Mouse (Mus musculus) thymus, postnatal 25 days (tissue): ENCODE measurements around the gene Cdc37l1.

Source experiments
- DNase-seq: peaks from one replicate; pipeline ENCODE4 v3.0.0; 2022

The Cdc37l1 gene

DNA sequence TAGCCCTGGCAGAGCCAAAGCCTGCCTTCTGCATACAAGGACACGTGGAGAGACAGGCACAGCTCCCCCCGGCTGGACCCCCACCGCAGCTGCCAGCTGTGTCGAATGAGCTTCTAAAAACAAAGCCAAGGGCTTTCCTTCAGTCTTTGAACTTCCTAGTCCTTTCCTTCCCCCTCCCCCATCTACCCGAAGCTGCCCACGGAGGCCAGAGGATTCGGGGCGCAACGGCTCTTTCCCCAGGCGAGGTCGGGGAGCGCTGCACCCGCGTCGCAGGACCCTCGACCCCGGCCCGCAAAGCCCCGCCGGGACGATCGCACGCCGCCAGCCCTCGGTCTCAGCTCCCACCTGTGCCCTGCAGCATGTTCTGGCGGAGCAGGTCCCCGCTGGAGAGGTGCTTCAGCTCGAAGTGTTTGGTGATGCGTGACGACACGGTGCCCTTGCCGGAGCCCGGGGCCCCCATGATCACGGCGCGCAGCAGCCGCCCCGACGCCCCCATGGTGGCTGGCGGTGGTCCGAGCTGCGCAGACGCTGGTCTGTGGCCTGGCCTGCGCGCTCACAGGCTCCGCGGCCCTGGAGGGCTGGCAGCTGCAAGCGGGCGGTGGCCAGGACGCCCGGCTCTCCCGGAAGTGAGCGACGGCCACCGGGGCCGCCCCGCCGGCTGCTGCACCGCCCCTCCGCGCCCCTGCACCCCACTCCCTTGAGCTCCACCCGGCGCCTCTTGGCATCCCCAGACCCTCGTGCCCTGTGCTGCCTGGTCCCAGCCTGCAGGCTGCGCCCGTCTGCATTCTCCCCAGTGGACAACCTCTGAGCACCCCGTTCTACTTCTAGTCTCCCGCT lies 57.4 kb downstream of the Cdc37l1 start, which contains the start of gene Ak3:
Ak3 (minus strand) TSS at position 628 of the 837 bp plus-strand sequence.
- DNase-seq, result peak; percentile 85

DNA sequence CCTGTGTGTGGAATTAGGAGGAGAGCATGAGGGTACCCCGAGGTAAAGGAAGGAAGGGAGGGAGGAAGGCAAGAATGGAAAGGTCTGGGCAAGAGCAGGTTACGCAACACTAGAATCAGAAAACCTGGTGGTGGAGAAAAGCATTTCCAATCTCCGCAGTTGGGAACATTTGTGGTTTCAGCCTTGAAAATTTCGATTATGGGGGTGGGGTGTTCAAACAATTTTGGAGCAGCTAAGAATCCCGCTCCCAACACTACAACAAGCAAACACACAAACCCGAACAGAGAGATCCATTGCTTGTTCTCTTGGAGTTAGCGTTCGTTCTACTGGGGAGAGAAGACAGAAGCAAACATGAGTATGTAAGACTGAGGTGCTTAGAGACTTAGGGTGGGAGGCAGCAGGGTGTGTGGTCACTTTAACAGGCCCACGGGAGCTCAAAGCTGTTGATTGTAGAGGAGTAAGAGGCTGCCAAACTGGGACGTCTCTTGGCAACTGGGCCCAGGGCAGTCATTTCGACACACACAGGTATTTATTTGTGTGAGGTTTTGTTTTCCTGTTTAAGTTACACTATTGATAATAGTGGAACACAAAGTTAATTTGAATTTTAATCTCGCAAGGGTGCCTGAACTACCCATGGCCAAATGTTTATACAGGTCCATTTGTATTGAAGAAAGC lies 59.4 kb downstream of the Cdc37l1 start:
- no peak for DNase-seq

DNA sequence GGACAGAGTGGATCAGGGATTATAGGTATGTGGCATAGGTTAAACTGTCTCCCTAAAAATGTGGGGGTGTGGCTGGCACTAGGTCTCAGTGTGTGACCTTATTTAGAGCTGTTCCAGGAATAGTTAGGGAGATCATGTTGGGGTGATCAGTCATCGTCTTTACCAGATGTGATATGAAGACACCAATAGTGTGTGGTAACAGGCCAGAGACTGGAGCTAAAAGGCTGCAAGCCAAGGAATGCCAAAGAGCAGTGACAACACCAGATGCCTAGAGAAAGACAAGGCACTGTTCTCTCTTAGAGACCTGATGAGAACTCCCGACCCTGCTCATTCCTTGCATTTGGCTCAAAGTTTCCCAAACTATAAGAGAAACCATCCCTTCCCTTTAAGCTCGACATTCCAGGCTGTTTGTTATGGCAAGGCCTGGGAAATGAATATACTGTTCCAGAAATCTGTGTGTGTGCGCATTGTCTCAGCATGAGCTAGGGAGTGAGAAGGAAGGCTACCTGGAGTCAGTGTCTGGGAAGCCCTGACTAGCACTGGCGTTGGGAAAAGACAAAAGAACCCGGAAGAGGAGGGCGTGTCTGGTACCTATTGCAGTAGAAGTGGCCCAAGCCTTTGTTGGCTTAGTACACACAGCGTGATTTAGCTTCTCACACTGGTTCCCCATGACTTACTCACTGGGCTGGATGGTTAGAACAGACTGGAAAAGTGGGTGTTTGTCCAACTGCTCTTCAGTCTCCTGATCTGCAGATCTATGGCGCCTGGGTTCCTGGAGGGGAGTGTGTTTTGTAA lies 60.2 kb downstream of the Cdc37l1 start:
- DNase-seq, result no peak

DNA sequence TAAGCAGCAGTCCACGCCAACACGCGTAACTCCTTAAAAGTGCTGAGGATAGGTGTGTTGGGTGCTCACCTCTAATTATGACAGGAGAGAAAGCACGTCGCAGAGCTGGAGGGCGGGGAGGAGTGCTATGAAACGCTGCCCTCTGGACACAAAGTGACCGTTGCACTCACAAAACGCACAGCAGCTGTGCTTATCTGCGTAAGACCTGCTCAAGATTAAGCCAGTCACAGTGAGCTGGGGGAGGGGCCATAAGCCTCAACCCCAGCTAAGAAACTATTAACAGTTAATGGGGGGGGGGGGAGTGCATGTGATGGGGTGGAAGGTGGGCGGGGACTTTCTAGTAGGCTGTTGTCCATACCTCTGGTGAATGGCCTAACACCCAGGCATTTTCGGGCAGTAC lies 62.6 kb downstream of the Cdc37l1 start:
- DNase-seq, result no peak

DNA sequence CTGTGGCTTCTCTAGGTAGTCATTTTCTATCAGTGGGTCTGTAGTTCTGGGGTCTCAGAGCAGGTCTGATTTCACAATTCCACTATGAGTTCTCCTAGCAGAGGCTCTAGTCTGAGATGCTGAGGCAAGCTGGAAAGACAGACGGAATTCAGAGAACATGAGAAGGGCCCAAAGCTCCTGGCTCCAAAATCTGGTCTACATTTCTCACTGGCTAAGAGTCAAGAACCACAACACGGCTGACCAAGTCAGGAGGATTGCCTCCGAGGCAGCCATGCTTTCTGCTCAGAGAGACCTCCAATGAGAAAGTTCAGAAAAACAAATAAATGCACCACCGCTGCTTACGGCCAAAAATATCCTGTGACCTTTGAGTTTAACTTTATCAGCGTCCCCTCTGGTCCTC lies 64.4 kb downstream of the Cdc37l1 start:
- DNase-seq, result no peak

DNA sequence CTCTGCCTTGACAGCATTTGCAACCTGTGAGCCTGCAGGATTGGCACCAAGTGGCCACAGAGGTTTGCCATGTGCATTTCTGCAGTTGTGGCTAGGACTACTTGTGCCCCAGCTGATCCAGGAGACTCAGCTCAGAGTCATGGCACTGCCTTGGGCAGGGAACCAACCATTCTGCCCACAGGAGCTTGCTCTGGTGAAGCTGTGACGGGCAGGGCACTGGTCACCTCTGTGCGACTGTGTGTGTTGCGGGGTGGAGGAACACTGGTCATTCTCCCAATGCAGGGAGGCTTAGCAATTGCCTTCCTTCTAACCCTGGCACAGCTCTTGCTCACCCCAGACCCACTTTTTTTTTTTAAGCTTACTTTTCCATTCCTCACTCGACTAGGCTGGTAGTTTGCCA lies 65.3 kb downstream of the Cdc37l1 start:
- DNase-seq, result no peak

DNA sequence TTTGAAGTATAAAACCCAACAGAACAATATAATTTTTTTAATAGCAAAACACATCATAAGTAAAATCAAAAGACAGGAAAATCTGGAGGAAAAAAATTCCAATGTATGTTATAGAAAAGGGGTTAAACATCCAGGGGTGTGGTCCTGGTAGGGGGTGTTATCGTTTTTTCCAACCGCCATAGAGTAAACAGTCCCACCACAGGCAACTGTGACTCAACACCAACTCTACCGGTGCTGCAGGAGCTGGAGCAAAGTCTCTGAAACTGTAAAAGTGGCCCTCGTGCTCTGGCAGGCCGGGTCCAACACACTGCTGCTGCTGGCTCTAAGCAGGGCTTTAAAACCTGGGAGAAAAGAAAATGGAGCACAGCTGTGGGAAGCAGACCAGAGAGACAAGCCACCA lies 68.6 kb downstream of the Cdc37l1 start:
- no peak for DNase-seq

DNA sequence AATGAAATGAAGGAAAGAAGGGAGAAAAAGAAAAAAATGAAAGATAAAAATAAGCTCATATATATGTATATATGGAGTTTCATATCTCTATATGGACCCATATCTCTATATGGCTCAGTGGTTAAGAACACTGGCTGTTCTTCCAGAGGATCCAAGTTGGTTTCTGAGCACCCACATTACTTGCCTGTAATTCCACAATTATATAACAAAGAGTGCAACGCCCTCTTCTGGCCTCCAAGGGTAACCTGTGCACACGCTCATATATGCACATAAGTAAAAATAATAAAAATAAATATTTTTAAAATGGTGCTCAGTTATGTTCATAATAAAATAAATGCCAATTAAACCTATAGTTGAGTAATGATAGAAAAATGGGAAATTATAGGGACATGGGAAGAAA lies 69.5 kb downstream of the Cdc37l1 start:
- no peak for DNase-seq

DNA sequence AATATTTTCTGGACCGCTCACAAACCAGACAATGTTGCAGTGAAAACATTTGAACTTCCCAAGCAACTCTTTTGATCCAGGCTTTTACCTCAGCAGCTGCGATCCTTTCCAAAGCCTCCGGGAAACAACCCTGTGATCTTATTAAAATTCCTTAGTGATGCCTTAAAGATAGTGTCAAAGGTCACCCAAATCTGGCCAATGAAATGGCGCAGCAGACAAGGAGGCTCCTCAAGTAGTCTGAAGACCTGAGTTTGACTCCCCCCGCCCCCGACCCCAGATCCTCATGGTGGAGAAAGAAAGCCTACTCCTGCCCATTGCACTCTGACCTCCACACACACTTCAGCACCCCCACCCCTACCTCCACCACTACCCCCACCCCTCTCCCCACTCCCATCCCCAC lies 70.1 kb downstream of the Cdc37l1 start:
- DNase-seq, result no peak

DNA sequence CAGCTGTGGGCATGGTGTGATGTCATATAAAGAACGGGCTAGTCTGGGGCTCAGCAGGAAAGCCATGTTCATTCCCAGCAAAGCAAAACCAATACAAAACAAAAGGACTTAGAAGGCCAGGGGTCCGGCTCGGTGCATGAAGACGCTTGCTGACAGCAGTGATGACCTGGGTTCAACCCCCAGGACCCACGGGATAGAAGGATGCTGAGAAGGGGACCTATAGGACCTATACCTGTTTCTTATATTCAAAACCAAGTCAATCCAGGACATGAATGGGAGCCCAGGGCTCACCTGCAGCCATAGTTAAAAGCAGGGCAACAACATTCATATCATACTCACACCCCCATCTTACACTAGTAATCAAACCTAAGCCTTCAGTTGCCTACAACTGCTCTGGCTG lies 72.9 kb downstream of the Cdc37l1 start:
- DNase-seq, result no peak

DNA sequence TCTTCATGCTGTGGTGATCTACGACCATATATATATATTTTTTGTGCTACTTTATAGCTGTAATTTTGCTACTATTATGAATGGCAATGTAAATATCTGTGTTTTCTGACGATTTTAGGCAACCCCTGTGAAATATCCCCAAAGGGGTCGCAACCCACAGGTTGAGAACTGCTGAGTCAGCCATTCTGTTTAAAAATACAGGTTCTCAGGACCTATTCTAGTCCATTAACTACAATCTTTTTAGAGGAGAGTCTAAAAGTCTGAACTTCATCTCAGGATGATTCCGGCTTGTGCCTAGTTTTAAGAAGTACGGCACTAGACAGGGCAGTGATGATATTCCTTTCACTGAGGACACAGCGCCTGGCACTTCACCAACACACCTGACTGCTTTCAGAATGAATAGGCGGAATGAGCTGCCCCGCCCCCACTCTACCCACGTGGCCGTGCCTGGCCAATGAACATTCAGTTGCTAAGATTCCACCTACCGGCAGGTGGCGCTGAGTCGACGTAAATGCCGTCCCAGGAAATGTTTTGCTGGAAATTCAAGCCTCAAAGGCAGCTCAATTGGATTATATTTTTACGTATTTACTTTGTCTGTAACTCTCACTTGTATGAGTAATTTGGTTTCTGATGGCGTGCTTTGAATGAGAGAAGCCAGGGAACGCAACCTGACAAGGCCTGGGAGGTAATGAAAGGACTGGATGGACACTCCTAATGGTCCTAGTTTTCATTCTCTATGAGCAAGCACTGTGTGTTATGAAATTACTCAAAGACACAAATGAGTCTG lies 73.6 kb downstream of the Cdc37l1 start:
- peak; percentile 95 for DNase-seq

DNA sequence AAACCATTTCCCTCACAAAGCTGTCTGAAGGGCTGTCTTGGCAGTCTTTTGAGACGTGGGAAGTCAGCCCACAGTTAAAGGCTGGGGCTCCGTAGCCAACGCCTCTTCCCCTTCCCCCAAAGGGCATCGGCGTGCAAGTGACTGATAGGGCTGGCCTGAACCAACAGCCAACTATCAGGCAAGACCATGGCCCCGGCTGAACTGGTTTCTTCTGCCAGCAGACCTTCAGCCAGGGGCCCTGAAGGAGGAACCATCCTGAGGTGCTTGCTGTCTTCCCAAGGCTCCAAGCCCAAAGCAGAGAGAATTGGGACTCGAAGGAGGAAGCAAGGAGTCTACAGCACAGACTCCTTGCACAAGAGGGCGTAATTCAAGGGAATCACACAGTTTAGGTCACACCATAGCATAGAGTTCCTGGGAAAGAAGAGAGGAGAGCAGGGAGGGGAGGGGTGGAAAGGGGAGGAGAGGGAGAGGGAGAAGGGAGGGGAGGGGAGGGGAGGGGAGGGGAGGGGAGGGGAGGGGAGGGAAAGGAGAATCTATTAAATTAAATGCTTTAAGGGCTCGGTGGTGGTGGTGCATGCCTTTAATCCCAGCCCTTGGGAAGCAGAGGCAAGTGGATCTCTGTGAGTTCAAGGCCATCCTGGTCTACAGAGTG lies 74.4 kb downstream of the Cdc37l1 start:
- peak; percentile 37 for DNase-seq

DNA sequence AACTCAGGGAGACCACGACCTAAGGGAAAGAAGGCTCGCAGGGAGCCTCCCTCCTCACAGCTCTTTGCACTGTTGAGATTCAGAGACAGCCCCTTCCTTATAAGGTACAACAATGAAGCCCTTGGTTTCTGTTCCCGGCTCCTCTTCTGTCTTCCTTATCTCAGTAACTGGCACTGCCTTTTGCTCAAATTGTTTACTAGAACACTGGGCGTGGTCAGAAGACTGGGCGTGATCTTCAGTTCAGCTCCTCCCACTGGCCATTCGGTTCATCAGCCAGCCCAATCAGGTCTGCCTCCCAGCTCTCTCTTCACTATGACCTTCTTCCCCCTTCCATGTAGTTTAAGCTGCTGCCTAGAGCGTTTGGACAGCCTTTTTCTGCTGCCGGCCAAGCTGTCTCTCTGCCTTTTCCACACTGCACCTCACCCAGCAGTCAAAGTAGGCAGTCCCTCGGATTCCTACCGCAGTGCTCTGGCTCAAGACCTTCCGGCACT lies 76.9 kb downstream of the Cdc37l1 start:
- DNase-seq, result peak; percentile 65

DNA sequence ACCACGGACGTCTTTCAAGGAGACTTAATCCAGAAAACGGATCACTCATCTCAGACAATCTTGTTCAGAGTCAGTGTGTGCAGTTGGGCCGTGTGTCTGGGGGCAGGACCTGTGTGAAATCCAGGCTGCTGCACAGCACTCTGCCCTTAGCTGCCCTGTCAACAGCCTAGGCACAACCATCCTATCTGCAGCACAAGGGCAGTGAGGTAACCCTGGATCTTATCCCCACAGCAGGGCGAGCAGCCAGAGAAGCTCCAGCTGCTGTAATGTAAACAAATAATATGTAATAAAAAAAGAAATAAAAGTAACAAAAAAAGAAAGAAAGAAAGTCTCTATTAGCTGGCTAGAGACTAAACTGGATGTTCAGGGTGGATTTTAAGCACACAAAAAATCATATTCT lies 79.0 kb downstream of the Cdc37l1 start:
- no peak for DNase-seq

DNA sequence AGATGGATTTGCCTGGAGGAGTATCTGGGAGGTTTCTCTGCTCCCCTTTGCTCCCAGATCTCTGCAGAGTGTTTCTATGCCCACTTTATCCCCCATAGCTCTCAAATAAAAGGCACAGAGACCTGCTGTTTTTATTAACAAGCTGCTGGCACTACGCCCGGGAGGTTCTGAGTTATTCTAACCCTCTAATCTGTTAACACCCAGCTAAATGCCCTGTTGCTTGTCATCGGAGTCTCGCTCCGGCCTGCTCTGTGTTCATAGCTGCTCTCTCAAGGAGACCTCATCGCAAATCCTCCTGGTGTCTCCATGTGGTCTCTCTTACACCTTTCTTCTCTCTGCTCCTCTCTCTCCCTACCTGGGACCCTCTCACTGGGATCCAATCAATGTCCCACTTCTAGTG lies 84.7 kb downstream of the Cdc37l1 start:
- DNase-seq, result no peak
